Mouse (Mus musculus): Measurements from ENCODE around the gene Gm815.

Gene Gm815

DNA sequence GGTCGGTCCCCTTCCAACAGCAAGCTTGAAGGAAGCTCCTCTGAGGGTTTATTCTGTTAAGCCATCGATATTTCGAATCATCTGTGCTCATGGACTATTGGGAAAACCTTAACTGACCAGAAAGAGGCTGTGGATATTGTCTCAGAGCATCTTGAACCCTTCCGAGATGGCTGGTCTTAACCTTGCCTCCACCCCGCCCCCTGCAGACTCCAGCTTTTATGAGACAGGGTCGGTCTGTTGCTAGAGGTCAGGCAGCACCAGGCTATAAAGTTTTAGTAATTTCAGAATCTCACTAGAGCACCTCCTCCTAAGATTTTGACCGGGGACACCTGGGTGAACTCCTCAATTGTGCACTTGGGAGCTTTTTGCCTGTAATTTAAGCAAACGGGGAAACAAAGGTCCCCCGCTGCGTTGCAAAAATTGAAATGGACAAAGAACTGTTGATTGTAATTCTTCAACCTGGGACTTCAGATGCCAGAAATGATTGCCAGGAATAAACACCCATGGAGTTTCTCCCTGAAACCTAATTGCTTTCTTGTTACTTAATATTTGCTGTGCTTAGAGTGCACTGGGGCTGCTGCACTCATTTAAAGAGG lies 8.4 kb upstream of the Gm815 start:
- DNase-seq (ENCODE audit: low spot score): no peak

DNA sequence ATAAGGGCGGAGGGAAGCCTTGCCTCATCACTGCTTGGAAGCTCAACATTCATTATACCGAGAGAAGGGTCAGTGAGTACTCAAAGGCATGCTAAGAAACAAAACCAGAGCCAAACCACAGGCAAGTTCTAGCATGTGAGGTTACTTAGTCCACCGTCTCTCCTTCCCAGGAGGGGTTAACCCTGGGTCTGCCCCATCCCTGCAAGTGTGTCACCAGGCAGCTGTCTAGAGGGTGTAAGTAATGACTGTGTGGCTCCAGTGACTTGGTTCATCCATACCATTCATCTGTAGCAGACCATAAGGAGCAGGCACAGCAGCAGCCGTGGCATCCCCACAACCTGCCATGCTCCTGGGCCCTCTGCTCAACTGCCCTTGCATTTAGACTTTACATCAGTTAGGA lies 5.8 kb upstream of the Gm815 start:
- DNase-seq (ENCODE audit: low spot score): no peak

- no peak for DNase-seq (ENCODE audit: low spot score)
Measured at GRCm38 (mm10) chr19:26881866-26882427, 3.7 kb upstream of the Gm815 start.

GRCm38 (mm10) chr19:26888171-26888570 lies 2.5 kb downstream of the Gm815 start:
- no peak for DNase-seq (ENCODE audit: low spot score)

GRCm38 (mm10) chr19:26891306-26891964 lies 5.8 kb downstream of the Gm815 start:
- DNase-seq (ENCODE audit: low spot score): no peak

DNA sequence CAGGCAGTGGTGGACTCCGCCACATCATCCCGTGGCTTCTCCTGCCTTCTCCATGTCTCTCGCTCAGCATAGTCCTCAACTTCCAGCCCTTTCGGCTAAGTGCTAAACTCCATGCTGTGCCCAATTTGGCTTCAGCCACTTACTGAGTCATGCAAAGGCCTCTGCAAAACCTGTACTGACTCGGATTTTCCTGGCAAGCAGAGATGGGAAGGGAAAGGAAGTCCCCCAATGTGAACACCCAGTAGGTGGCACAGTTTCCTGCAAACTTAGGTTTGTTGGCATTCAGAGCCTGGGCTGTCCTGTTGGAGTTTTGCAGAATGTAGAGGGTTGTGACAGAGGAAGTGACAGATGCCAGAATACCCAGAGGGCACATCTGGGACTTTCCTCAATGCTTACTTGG lies 7.2 kb downstream of the Gm815 start:
- no peak for DNase-seq (ENCODE audit: low spot score)

DNA sequence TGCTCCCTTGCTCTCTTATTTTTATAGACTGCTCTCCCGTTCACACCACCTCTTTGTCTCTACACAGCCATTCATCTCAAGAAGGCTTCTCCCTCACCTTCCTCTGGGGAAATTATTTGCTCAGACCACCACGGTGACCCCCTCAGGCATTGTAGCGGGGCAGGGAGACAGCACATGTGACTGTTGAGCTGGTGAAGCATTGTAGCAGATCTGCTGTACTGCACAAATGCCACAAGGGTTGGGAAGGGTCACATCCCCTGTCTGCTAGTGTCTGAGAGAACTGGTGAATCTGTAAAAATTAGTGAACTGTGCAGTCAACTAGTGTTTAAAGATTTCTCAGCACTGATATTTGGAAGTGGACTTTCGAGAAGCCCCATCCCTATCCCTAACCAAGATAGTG lies 16.5 kb downstream of the Gm815 start:
- DNase-seq (ENCODE audit: low spot score): no peak

DNA sequence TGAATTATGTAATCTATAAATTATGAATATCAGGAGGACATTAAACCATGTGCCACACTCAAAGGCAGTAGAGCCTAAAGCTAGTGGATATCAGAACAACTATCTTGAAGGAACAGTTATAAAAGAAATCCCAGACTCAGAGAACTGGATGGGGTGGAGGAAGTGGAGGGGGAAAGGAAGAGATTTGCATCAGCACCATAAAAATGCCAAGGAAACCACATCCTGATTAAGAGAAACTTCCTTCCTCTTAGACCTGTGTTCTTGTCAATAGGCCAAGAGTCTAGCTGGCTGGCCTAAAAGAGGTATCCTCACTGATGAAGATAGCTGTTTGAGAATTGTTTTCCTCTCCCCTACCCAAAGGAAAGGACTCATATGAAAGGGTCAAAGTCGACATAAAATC lies 28.6 kb downstream of the Gm815 start:
- no peak for DNase-seq (ENCODE audit: low spot score)

DNA sequence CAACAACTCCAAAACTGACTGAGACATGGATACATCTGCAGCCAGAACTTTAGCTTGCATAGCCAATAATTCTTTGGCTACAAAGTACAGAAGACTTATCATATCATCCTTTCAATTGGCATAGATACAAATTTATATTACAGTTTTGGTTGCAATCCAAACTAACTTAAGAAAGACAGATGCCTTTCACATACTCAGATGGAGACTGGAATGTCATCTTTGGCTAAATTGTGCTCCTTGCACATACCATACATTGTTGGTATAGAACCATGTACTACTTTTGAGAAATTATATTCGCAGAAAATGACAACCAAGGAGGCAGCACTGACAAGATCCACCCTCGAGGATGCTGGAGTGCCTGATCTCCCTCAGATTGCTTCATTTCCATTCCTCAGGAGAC lies 35.1 kb downstream of the Gm815 start:
- no peak for DNase-seq (ENCODE audit: low spot score)

DNA sequence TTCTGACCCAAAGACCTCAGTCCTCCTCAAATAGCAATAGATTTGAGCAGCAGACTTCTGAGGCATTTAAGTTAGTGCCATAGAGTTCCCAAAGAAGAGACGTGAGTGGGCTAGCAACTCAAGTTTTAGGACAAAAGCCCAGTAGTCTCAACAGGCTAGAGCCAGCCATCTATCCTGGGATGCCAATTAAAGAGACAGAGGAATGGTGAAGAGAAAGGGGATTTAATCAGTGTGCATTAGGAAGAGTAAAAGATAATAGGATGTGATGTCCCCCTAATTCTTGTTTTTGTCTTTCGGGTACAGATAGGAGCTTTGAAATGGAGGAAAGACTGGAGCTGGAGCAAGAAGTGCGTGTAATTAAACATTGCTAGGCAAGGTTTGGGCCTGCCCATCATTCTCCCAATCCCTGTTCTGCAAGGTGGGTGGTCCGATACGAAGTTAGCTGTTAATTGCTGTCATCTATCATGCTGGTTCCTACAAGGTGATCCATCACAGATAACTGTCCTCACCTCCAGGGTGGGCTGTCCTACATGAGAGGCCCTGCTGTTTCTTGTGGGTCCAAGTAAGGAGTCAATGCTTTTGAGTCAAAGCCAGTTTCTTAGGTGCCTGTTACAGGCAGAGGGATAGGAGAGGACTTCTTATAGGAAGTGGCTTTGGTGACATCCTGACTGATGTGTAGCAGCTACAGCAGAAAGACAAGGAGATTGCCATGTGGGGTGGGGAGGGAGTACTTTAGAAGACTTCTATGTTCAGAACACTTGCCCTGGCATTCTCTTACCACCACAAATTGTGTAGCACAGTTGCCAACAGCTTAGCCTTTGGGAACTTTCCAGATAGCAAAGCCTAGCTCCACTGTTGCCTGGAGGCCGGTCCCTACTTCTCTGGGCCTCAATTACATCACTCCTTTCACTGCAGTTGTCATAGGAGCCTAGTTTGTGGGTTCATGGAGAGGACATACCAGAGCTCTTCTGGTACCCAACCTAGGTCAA lies 44.9 kb downstream of the Gm815 start:
- no peak for DNase-seq (ENCODE audit: low spot score)

DNA sequence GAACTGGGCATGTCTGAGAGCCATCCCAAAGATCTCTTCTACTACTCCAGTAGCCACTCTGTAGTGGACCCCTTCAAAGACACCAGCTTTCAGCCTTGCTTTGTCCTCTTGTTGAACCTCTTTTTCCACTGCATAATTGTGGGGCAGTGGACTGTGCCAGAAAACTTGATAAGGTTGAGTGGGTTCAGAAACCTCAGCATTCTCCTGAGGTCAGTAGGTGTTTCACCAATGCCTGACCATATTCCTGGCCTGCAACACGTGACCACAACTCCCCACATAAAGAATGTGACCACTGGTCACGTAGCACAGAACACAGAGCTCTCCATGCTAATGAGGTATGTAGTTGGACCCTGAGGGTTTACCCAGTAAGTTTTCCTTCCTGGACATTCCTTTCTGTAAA lies 48.5 kb downstream of the Gm815 start:
- DNase-seq (ENCODE audit: low spot score): no peak
